Mouse (Mus musculus): Measurements from ENCODE around the gene Gm49339. TPM values are rescaled to one million over a fixed set of nuclear protein-coding genes. Genes with fewer than 3 reads are reported as not detected.
"Not testable (repeated sequence)": the region's sequence is repeated elsewhere in the genome, so short reads cannot be mapped to it uniquely, and the experiment has no call there.

Gm49339 gene
- not detected in 2 replicates for polyA plus RNA-seq (2016; fragmentation: Nextera tagmentation; extraction: Ambion mirVana)

- H3K36me3 ChIP-seq; ATAC-seq (ENCODE audit: low FRiP score, low read depth); H3K9ac ChIP-seq (replicated peaks); H3K4me1 ChIP-seq; H3K9me3 ChIP-seq; H3K4me2 ChIP-seq (replicated peaks); H3K27me3 ChIP-seq; H3K4me3 ChIP-seq; H3K27ac ChIP-seq (replicated peaks): not testable (repeated sequence)
- WGBS, result 96% methylated on average over 1 of the region's 3 CpGs
Observed at GRCm38 (mm10) chr10:51480397-51480796, at the start of gene Gm49339, which contains the start of gene Lilr4b. Gm49339 (plus strand) TSS chr10:51480612. Lilr4b (plus strand) TSS chr10:51480632.

GRCm38 (mm10) chr10:51432940-51433339, 47.5 kb upstream of the Gm49339 start:
- no peak overlapping the region for H3K9ac ChIP-seq (replicated peaks)
- H3K9me3 ChIP-seq, result no peaks in the 10 kb centered on the region
- H3K4me2 ChIP-seq (replicated peaks), result no peak overlapping the region
- H3K27ac ChIP-seq (replicated peaks), result no peak overlapping the region
- no peak for ATAC-seq (ENCODE audit: low FRiP score, low read depth)
- no peaks in the 10 kb centered on the region for H3K27me3 ChIP-seq
- no peaks in the 10 kb centered on the region for H3K4me1 ChIP-seq
- H3K4me3 ChIP-seq, result no peak overlapping the region
- no peaks in the 10 kb centered on the region for H3K36me3 ChIP-seq

DNA sequence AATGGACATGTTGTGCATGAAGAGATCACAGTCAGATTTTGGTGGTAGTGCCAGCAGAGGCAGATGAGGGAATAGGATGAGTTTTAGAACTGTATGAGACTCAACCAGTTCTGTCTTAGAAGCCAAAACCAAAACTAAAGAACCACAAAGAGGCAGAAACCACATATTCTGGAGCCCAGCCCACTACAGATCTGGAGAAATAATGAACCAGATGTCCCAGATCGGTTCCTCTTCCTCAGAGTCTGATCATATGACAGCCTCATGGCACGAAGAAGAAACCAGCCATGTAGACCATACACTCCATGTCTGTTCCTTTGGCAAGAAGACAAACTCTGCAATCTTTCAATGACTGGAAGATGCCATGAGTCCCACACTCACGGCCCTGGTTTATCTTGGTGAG, 44.7 kb upstream of the Gm49339 start:
- H3K4me1 ChIP-seq, result no peaks in the 10 kb centered on the region
- ATAC-seq (ENCODE audit: low FRiP score, low read depth), result no peak
- no peaks in the 10 kb centered on the region for H3K9me3 ChIP-seq
- no peak overlapping the region for H3K9ac ChIP-seq (replicated peaks)
- no peaks in the 10 kb centered on the region for H3K36me3 ChIP-seq
- no peaks in the 10 kb centered on the region for H3K27me3 ChIP-seq
- 79% methylated on average over 3 of the region's 3 CpGs for WGBS
- no peak overlapping the region for H3K27ac ChIP-seq (replicated peaks)
- no peak overlapping the region for H3K4me2 ChIP-seq (replicated peaks)
- H3K4me3 ChIP-seq, result no peak overlapping the region

- Histone ChIP-seq H3K36me3 (no peaks in the 10 kb centered on the region), H3K9ac (replicated peaks) (no peak overlapping the region), H3K27ac (replicated peaks) (no peak overlapping the region), H3K4me2 (replicated peaks) (no peak overlapping the region), H3K4me1 (no peaks in the 10 kb centered on the region), H3K9me3 (no peaks in the 10 kb centered on the region), H3K27me3 (no peaks in the 10 kb centered on the region), H3K4me3 (no peak overlapping the region)
- 86% methylated on average over 4 of the region's 4 CpGs for WGBS
- ATAC-seq (ENCODE audit: low FRiP score, low read depth), result no peak
Observed at GRCm38 (mm10) chr10:51451610-51452009, 28.8 kb upstream of the Gm49339 start.

- no peaks in the 10 kb centered on the region for H3K27me3 ChIP-seq
- no peaks in the 10 kb centered on the region for H3K9me3 ChIP-seq
- H3K4me2 ChIP-seq (replicated peaks), result no peak overlapping the region
- H3K9ac ChIP-seq (replicated peaks), result no peak overlapping the region
- 77% methylated on average over 1 of the region's 1 CpGs for WGBS
- no peak for ATAC-seq (ENCODE audit: low FRiP score, low read depth)
- H3K4me1 ChIP-seq, result no peaks in the 10 kb centered on the region
- H3K27ac ChIP-seq (replicated peaks), result no peak overlapping the region
- H3K36me3 ChIP-seq, result no peaks in the 10 kb centered on the region
- no peak overlapping the region for H3K4me3 ChIP-seq
Observed at GRCm38 (mm10) chr10:51453616-51454298, 26.7 kb upstream of the Gm49339 start.

DNA sequence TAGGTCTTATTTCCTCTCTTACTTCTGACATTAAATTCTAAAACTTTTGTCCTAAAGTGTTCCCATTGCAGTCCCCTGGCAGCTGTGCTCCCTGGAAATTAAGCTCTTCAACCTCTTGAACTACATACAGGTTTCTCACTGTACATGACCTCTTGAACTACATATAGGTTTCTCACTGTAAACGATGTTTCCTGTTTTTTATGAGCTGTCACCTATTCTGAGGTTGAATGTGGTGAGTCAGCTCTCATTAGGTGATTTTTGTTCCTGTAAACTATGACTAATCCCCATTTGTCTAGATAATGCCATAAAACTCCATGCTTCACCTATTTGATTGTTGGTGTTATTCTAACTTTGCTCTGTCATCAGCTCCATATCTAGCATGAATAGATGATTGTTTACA, 26.0 kb upstream of the Gm49339 start:
- Histone ChIP-seq H3K27ac (replicated peaks) (no peak overlapping the region), H3K9ac (replicated peaks) (no peak overlapping the region), H3K4me2 (replicated peaks) (no peak overlapping the region), H3K9me3 (no peaks in the 10 kb centered on the region), H3K36me3 (no peaks in the 10 kb centered on the region), H3K4me1 (no peaks in the 10 kb centered on the region), H3K4me3 (no peak overlapping the region), H3K27me3 (no peaks in the 10 kb centered on the region)
- no peak for ATAC-seq (ENCODE audit: low FRiP score, low read depth)
- 78% methylated on average over 1 of the region's 1 CpGs for WGBS

GRCm38 (mm10) chr10:51455762-51456161, 24.6 kb upstream of the Gm49339 start:
- Histone ChIP-seq H3K27ac (replicated peaks) (no peak overlapping the region), H3K27me3 (no peaks in the 10 kb centered on the region), H3K9me3 (no peaks in the 10 kb centered on the region), H3K4me1 (no peaks in the 10 kb centered on the region), H3K4me2 (replicated peaks) (no peak overlapping the region), H3K36me3 (no peaks in the 10 kb centered on the region), H3K4me3 (no peak overlapping the region), H3K9ac (replicated peaks) (no peak overlapping the region)
- no peak for ATAC-seq (ENCODE audit: low FRiP score, low read depth)
- WGBS, result 81% methylated on average over 1 of the region's 1 CpGs

GRCm38 (mm10) chr10:51456369-51456768, 24.0 kb upstream of the Gm49339 start:
- Histone ChIP-seq H3K4me2 (replicated peaks) (no peak overlapping the region), H3K36me3 (no peaks in the 10 kb centered on the region), H3K27me3 (no peaks in the 10 kb centered on the region), H3K9ac (replicated peaks) (no peak overlapping the region), H3K4me1 (no peaks in the 10 kb centered on the region), H3K27ac (replicated peaks) (no peak overlapping the region), H3K9me3 (no peaks in the 10 kb centered on the region), H3K4me3 (no peak overlapping the region)
- ATAC-seq (ENCODE audit: low FRiP score, low read depth), result no peak
- 78% methylated on average over 4 of the region's 4 CpGs for WGBS

GRCm38 (mm10) chr10:51463800-51464199, 16.6 kb upstream of the Gm49339 start:
- H3K4me1 ChIP-seq; H3K27me3 ChIP-seq; H3K4me2 ChIP-seq (replicated peaks); H3K9me3 ChIP-seq; H3K27ac ChIP-seq (replicated peaks); ATAC-seq (ENCODE audit: low FRiP score, low read depth); H3K36me3 ChIP-seq; H3K9ac ChIP-seq (replicated peaks); H3K4me3 ChIP-seq: not testable (repeated sequence)
- WGBS, result 18% methylated on average over 4 of the region's 4 CpGs

- not testable (repeated sequence) for ATAC-seq (ENCODE audit: low FRiP score, low read depth); H3K4me3 ChIP-seq; H3K27me3 ChIP-seq; H3K9ac ChIP-seq (replicated peaks); H3K36me3 ChIP-seq; H3K27ac ChIP-seq (replicated peaks); H3K4me2 ChIP-seq (replicated peaks); H3K9me3 ChIP-seq; H3K4me1 ChIP-seq
- no CpG with 5 or more reads among the region's 2 CpGs for WGBS
Observed at GRCm38 (mm10) chr10:51490691-51491090, 10.3 kb downstream of the Gm49339 start, which contains the start of gene Lilrb4a. Lilrb4a (plus strand) TSS chr10:51490956.

GRCm38 (mm10) chr10:51520021-51520420, 39.6 kb downstream of the Gm49339 start:
- no peak for ATAC-seq (ENCODE audit: low FRiP score, low read depth)
- H3K9me3 ChIP-seq, result no peaks in the 10 kb centered on the region
- no peak overlapping the region for H3K9ac ChIP-seq (replicated peaks)
- no peak overlapping the region for H3K4me3 ChIP-seq
- H3K27me3 ChIP-seq, result no peaks in the 10 kb centered on the region
- H3K4me1 ChIP-seq, result no peaks in the 10 kb centered on the region
- H3K27ac ChIP-seq (replicated peaks), result no peak overlapping the region
- H3K36me3 ChIP-seq, result no peaks in the 10 kb centered on the region
- H3K4me2 ChIP-seq (replicated peaks), result no peak overlapping the region

- Histone ChIP-seq H3K36me3 (no peaks in the 10 kb centered on the region), H3K27me3 (no peaks in the 10 kb centered on the region), H3K9ac (replicated peaks) (no peak overlapping the region), H3K4me3 (no peak overlapping the region), H3K9me3 (no peaks in the 10 kb centered on the region), H3K4me2 (replicated peaks) (no peak overlapping the region), H3K27ac (replicated peaks) (no peak overlapping the region), H3K4me1 (no peaks in the 10 kb centered on the region)
- no peak for ATAC-seq (ENCODE audit: low FRiP score, low read depth)
Observed at GRCm38 (mm10) chr10:51521453-51521852, 41.0 kb downstream of the Gm49339 start.

DNA sequence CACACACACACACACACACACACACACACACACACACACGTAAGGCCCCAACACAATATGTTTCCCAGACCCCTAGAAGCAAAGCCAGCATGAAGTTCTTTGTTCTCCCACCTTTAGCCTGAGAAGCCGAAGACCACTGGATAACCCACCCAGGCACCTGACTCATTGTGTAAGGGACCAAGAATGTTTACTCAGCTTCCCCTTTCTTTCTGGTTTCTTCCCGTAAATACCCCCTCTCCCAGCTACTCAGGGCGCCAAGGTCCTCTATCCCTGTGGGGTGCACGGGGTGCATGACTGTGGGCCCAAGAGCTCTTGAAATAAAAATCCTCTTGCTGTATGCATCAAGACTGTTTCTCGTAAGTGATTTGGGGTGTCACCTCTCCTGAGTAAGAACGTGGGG, 45.7 kb downstream of the Gm49339 start:
- Histone ChIP-seq H3K4me3 (no peak overlapping the region), H3K36me3 (no peaks in the 10 kb centered on the region), H3K4me1 (no peaks in the 10 kb centered on the region), H3K9me3 (no peaks in the 10 kb centered on the region), H3K9ac (replicated peaks) (no peak overlapping the region), H3K27ac (replicated peaks) (no peak overlapping the region), H3K4me2 (replicated peaks) (no peak overlapping the region), H3K27me3 (no peaks in the 10 kb centered on the region)
- 63% methylated on average over 7 of the region's 7 CpGs for WGBS
- no peak for ATAC-seq (ENCODE audit: low FRiP score, low read depth)
